Mouse (Mus musculus) heart, adult 8-10 months (tissue): ENCODE results near the gene Prl3d3. TPM values are rescaled to one million over a fixed set of nuclear protein-coding genes. Genes with fewer than 3 reads are reported as not detected.
"Not testable (repeated sequence)": the region's sequence is repeated elsewhere in the genome, so short reads cannot be mapped to it uniquely, and the experiment has no call there.

Source experiments
- DNase-seq: peaks from one replicate; pipeline ENCODE4 v3.0.0; 2022; ENCODE audit warnings: low spot score
- total RNA-seq, 4 experiments: library from RNA; stranded (reverse); gene quantifications; 2 replicates each; pipeline ENCODE4 v1.2.4; 2022

Prl3d3 gene
- total RNA-seq: not detected

GRCm38 (mm10) chr13:27156490-27156889, at the start of gene Prl3d3:
TSS of gene Prl3d3 (plus strand) at chr13:27156790.
- not testable (repeated sequence) for DNase-seq

GRCm38 (mm10) chr13:27121398-27121797, 35.2 kb upstream of the Prl3d3 start, which contains the start of gene Prl3d2:
TSS of gene Prl3d2 (plus strand) at chr13:27121698.
- DNase-seq: not testable (repeated sequence)

- no peak for DNase-seq
Measured at GRCm38 (mm10) chr13:27148264-27148663, 8.3 kb upstream of the Prl3d3 start.

DNA sequence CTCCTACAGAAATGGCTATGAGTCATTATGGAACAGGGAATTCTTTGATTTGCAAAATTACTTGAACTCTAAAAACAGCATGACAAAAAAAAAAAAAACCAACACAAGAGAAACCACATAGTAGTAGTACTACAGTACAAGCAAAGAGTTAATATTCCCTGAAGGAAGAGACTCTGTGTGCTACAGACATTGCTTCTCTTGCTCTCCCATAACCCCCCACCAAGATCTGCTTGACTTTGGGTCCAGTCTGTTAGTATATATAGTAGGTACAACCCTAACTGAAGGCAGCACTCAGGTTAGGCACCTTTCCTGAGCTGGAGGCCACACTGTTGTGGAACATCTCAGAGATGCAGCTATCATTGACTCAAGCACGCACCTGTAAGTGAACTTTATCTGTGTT, 39.8 kb downstream of the Prl3d3 start, which contains the start of gene Prl3c1:
TSS of gene Prl3c1 (plus strand) at position 301 of the 400 bp plus-strand sequence.
- DNase-seq: no peak

Other genes with a start within 250 kb of the Prl3d3 start
- not detected for gene Prl, start 99.2 kb upstream of the Prl3d3 start, total RNA-seq
- not detected for gene Prl3d1, start 62.6 kb upstream of the Prl3d3 start, total RNA-seq
- gene Prl3d2, start 35.1 kb upstream of the Prl3d3 start, total RNA-seq: not detected
- gene Prl3c1, start 39.9 kb downstream of the Prl3d3 start, total RNA-seq: not detected
- not detected for gene Prl3b1, start 85.1 kb downstream of the Prl3d3 start, total RNA-seq
- gene Prl3a1, start 102.6 kb downstream of the Prl3d3 start, total RNA-seq: not detected
- gene Prl6a1, start 155.8 kb downstream of the Prl3d3 start, total RNA-seq: not detected
- not detected for gene Prl8a2, start 188.9 kb downstream of the Prl3d3 start, total RNA-seq
- not detected for gene Prl2b1, start 234.1 kb downstream of the Prl3d3 start, total RNA-seq